Mouse (Mus musculus): ENCODE measurements around the gene Gm3336. TPM values are rescaled to one million over a fixed set of nuclear protein-coding genes. Genes with fewer than 3 reads are reported as not detected.

Gene Gm3336
- polyA plus RNA-seq, 1 experiment from 2014 or later: not detected

- no peak for ATAC-seq (replicated peaks; ENCODE audit: extremely low read depth, insufficient read depth, low FRiP score)
- Histone ChIP-seq H3K9ac (ENCODE audit: low read length) (no peak overlapping the region), H3K36me3 (ENCODE audit: control insufficient read depth, insufficient read depth) (no peaks in the 10 kb centered on the region), H3K9me3 (replicated peaks; ENCODE audit: control insufficient read depth, low read length) (no peaks in the 10 kb centered on the region), H3K27ac (ENCODE audit: low read length) (no peak overlapping the region), H3K4me2 (ENCODE audit: low read depth, low read length) (no peak overlapping the region), H3K27me3 (ENCODE audit: control insufficient read depth, insufficient read depth, low read length) (peaks cover 21% of the 10 kb centered on the region), H3K4me3 (ENCODE audit: low read length) (no peak overlapping the region), H3K4me1 (ENCODE audit: control insufficient read depth, insufficient read depth, low read length) (peaks cover 8% of the 10 kb centered on the region)
- WGBS: 36% methylated on average over 3 of the region's 3 CpGs
Measured at GRCm38 (mm10) chr8:70738211-70738610, 19.9 kb downstream of the Gm3336 start.

GRCm38 (mm10) chr8:70741661-70742060 lies 23.3 kb downstream of the Gm3336 start:
- H3K27ac ChIP-seq (ENCODE audit: low read length): no peak overlapping the region
- no peak overlapping the region for H3K9ac ChIP-seq (ENCODE audit: low read length)
- WGBS: 38% methylated on average over 5 of the region's 5 CpGs
- H3K27me3 ChIP-seq (ENCODE audit: control insufficient read depth, insufficient read depth, low read length): peaks cover 52% of the 10 kb centered on the region
- H3K4me3 ChIP-seq (ENCODE audit: low read length): no peak overlapping the region
- H3K4me1 ChIP-seq (ENCODE audit: control insufficient read depth, insufficient read depth, low read length): peaks cover 20% of the 10 kb centered on the region
- H3K9me3 ChIP-seq (replicated peaks; ENCODE audit: control insufficient read depth, low read length): no peaks in the 10 kb centered on the region
- no peaks in the 10 kb centered on the region for H3K36me3 ChIP-seq (ENCODE audit: control insufficient read depth, insufficient read depth)
- no peak overlapping the region for H3K4me2 ChIP-seq (ENCODE audit: low read depth, low read length)
- ATAC-seq (replicated peaks; ENCODE audit: extremely low read depth, insufficient read depth, low FRiP score): no peak

GRCm38 (mm10) chr8:70742176-70742575 lies 23.8 kb downstream of the Gm3336 start:
- ATAC-seq (replicated peaks; ENCODE audit: extremely low read depth, insufficient read depth, low FRiP score): no peak
- 41% methylated on average over 11 of the region's 11 CpGs for WGBS
- Histone ChIP-seq H3K4me2 (ENCODE audit: low read depth, low read length) (no peak overlapping the region), H3K36me3 (ENCODE audit: control insufficient read depth, insufficient read depth) (no peaks in the 10 kb centered on the region), H3K27me3 (ENCODE audit: control insufficient read depth, insufficient read depth, low read length) (peaks cover 54% of the 10 kb centered on the region), H3K9ac (ENCODE audit: low read length) (no peak overlapping the region), H3K9me3 (replicated peaks; ENCODE audit: control insufficient read depth, low read length) (no peaks in the 10 kb centered on the region), H3K27ac (ENCODE audit: low read length) (no peak overlapping the region), H3K4me3 (ENCODE audit: low read length) (no peak overlapping the region), H3K4me1 (ENCODE audit: control insufficient read depth, insufficient read depth, low read length) (peaks cover 20% of the 10 kb centered on the region)

GRCm38 (mm10) chr8:70742981-70743655 lies 24.8 kb downstream of the Gm3336 start:
- H3K4me3 ChIP-seq (ENCODE audit: low read length): peak overlapping the region; percentile 44
- WGBS: 4% methylated on average over 38 of the region's 38 CpGs
- H3K4me2 ChIP-seq (ENCODE audit: low read depth, low read length): peak overlapping the region; percentile 64
- H3K27me3 ChIP-seq (ENCODE audit: control insufficient read depth, insufficient read depth, low read length): peaks cover 60% of the 10 kb centered on the region
- H3K27ac ChIP-seq (ENCODE audit: low read length): no peak overlapping the region
- no peak for ATAC-seq (replicated peaks; ENCODE audit: extremely low read depth, insufficient read depth, low FRiP score)
- 0 out of 2 replicates have a peak overlapping the region, but pooled peaks have one; percentile 23 for H3K9ac ChIP-seq (ENCODE audit: low read length)
- no peaks in the 10 kb centered on the region for H3K36me3 ChIP-seq (ENCODE audit: control insufficient read depth, insufficient read depth)
- H3K9me3 ChIP-seq (replicated peaks; ENCODE audit: control insufficient read depth, low read length): no peaks in the 10 kb centered on the region
- H3K4me1 ChIP-seq (ENCODE audit: control insufficient read depth, insufficient read depth, low read length): peaks cover 20% of the 10 kb centered on the region

GRCm38 (mm10) chr8:70743656-70744590 lies 25.6 kb downstream of the Gm3336 start:
- Histone ChIP-seq H3K9ac (ENCODE audit: low read length) (peak overlapping the region; percentile 24; the same call in 1 of the 2 replicates), H3K4me2 (ENCODE audit: low read depth, low read length) (peak overlapping the region; percentile 64), H3K36me3 (ENCODE audit: control insufficient read depth, insufficient read depth) (no peaks in the 10 kb centered on the region), H3K9me3 (replicated peaks; ENCODE audit: control insufficient read depth, low read length) (no peaks in the 10 kb centered on the region), H3K27ac (ENCODE audit: low read length) (no peak overlapping the region), H3K27me3 (ENCODE audit: control insufficient read depth, insufficient read depth, low read length) (peaks cover 66% of the 10 kb centered on the region), H3K4me1 (ENCODE audit: control insufficient read depth, insufficient read depth, low read length) (peaks cover 20% of the 10 kb centered on the region), H3K4me3 (ENCODE audit: low read length) (peak overlapping the region; percentile 44)
- no peak for ATAC-seq (replicated peaks; ENCODE audit: extremely low read depth, insufficient read depth, low FRiP score)
- WGBS: 4% methylated on average over 48 of the region's 48 CpGs

GRCm38 (mm10) chr8:70744806-70745205 lies 26.5 kb downstream of the Gm3336 start:
- H3K4me2 ChIP-seq (ENCODE audit: low read depth, low read length): no peak overlapping the region
- 48% methylated on average over 11 of the region's 11 CpGs for WGBS
- H3K27me3 ChIP-seq (ENCODE audit: control insufficient read depth, insufficient read depth, low read length): peaks cover 72% of the 10 kb centered on the region
- no peak overlapping the region; the same call in 1 of the 2 replicates for H3K4me3 ChIP-seq (ENCODE audit: low read length)
- H3K9ac ChIP-seq (ENCODE audit: low read length): no peak overlapping the region
- H3K27ac ChIP-seq (ENCODE audit: low read length): no peak overlapping the region
- no peak for ATAC-seq (replicated peaks; ENCODE audit: extremely low read depth, insufficient read depth, low FRiP score)
- no peaks in the 10 kb centered on the region for H3K9me3 ChIP-seq (replicated peaks; ENCODE audit: control insufficient read depth, low read length)
- no peaks in the 10 kb centered on the region for H3K36me3 ChIP-seq (ENCODE audit: control insufficient read depth, insufficient read depth)
- H3K4me1 ChIP-seq (ENCODE audit: control insufficient read depth, insufficient read depth, low read length): peaks cover 20% of the 10 kb centered on the region

- H3K9ac ChIP-seq (ENCODE audit: low read length): no peak overlapping the region
- H3K4me1 ChIP-seq (ENCODE audit: control insufficient read depth, insufficient read depth, low read length): peaks cover 20% of the 10 kb centered on the region
- H3K4me2 ChIP-seq (ENCODE audit: low read depth, low read length): no peak overlapping the region
- H3K36me3 ChIP-seq (ENCODE audit: control insufficient read depth, insufficient read depth): no peaks in the 10 kb centered on the region
- H3K9me3 ChIP-seq (replicated peaks; ENCODE audit: control insufficient read depth, low read length): no peaks in the 10 kb centered on the region
- WGBS: 57% methylated on average over 19 of the region's 19 CpGs
- ATAC-seq (replicated peaks; ENCODE audit: extremely low read depth, insufficient read depth, low FRiP score): no peak
- H3K27ac ChIP-seq (ENCODE audit: low read length): no peak overlapping the region
- H3K27me3 ChIP-seq (ENCODE audit: control insufficient read depth, insufficient read depth, low read length): peaks cover 71% of the 10 kb centered on the region
- H3K4me3 ChIP-seq (ENCODE audit: low read length): no peak overlapping the region
Measured at GRCm38 (mm10) chr8:70745691-70746220, 27.4 kb downstream of the Gm3336 start.

GRCm38 (mm10) chr8:70746676-70747075 lies 28.3 kb downstream of the Gm3336 start:
- peaks cover 68% of the 10 kb centered on the region for H3K27me3 ChIP-seq (ENCODE audit: control insufficient read depth, insufficient read depth, low read length)

More at GRCm38 (mm10) chr8:70746676-70747075, 28.3 kb downstream of the Gm3336 start:
- no peak for ATAC-seq (replicated peaks; ENCODE audit: extremely low read depth, insufficient read depth, low FRiP score)
- Histone ChIP-seq H3K4me1 (ENCODE audit: control insufficient read depth, insufficient read depth, low read length) (peaks cover 20% of the 10 kb centered on the region), H3K4me2 (ENCODE audit: low read depth, low read length) (no peak overlapping the region), H3K27ac (ENCODE audit: low read length) (no peak overlapping the region), H3K4me3 (ENCODE audit: low read length) (no peak overlapping the region), H3K36me3 (ENCODE audit: control insufficient read depth, insufficient read depth) (no peaks in the 10 kb centered on the region), H3K9me3 (replicated peaks; ENCODE audit: control insufficient read depth, low read length) (no peaks in the 10 kb centered on the region), H3K9ac (ENCODE audit: low read length) (no peak overlapping the region)
- 53% methylated on average over 9 of the region's 9 CpGs for WGBS
